Mouse (Mus musculus): ENCODE measurements around the gene Pcbp1.

Pcbp1 gene

DNA sequence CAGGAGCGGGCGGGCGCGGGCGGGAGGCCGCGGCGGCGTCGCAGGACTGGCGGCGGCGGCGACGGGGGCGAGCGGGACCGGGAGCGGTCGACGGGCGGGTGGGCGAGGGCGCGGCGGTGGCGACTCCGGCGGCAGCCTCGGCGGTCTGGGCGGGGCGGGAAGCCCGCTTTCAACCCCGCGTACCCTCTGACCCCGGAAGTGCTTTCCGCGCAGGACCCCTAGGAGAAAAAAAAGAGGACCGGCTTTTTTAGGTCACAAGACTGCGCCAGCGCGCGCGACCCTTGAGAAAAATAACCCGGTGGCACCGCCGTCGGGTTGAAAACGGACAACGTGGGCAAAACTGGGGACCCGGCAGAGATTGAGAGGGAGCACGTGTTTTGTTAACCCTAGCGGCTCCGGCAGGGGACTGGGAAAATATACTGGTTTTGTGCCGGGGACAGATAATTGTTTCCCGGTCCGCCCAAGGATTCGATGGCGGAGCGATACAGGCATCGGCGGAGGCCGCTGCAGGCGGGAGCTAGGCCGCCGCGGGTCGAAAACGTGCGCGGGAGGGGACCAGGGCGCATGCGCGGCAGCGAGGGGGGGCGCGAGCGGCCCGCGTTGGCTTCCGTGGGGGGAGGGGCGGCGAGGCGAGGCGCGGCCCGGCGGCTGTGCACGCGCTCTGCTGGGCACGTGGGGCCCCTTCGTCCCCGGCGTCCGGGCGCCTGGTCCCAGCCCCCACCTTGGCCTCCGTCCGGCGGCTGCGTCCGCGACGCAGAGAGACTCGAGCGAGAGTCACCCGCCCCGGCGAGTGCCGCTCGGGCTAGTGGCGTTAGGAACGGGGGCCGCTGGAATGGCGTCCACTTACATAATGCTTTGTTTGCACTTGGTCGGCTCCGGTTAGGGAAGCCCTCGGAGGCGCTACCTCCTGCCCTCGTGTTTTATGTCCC lies at the start of gene Pcbp1:
Pcbp1 (minus strand) TSS at position 290 of the 929 bp plus-strand sequence.
- DNase-seq (ENCODE audit: low spot score in 2 of 2) = peak; percentile 92 to 93

DNA sequence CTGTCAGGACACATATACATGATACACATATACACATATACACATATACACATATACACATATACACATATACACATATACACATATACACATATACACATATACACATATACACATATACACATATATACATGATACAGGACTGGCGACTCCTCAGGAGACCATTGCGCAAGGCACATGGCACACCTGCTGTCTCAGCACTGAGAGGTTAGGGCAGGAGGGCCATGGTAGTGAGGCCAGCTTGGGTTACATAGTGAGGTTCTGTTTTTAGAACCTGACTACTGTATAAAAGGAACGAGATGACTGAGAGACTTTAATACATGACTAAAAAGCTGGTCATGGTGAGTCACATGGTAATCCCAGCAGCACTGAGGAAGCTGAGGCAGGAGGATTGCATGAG lies 48.4 kb upstream of the Pcbp1 start:
- DNase-seq (ENCODE audit: low spot score in 2 of 2) = no peak

DNA sequence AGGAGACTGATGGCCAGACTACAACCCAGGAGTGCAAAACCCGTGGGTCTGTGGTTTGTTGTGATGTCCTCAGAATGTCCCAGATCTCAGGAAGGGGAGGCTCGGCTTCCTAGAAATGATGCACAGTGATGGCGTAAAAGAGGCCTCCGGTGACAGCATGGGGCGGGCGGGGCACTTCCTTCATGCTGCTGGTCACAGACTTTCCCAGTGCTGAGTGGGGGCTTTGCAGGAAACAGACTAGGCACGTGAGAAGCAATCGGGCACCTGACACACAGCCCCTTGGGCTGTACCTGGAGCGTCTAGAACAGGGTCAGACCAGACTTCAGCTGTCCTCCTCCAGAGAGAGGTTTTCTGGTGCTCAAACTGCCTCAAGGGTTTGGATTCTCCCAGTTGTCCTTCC lies 44.7 kb upstream of the Pcbp1 start:
- DNase-seq (ENCODE audit: low spot score in 2 of 2) = peak; percentile 35 to 47

DNA sequence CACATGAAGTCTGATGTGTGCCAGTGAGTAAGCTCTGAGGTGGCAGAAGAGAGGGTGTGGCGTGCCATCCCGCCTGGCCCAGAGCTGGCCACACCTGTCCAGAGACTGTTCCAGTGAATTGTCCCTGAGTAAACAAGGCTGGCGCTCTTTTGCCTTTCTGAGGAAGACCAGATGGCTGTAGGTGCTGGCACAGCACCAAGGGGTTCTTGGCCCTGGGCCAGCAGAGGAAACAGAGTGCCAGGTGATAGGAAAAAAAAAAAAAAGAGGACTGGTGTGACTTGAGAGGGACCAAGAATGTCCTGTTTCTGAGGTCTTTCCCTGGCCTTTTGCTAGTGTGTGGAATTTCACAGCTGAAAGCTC lies 43.3 kb upstream of the Pcbp1 start:
- no peak for DNase-seq (ENCODE audit: low spot score in 2 of 2)

DNA sequence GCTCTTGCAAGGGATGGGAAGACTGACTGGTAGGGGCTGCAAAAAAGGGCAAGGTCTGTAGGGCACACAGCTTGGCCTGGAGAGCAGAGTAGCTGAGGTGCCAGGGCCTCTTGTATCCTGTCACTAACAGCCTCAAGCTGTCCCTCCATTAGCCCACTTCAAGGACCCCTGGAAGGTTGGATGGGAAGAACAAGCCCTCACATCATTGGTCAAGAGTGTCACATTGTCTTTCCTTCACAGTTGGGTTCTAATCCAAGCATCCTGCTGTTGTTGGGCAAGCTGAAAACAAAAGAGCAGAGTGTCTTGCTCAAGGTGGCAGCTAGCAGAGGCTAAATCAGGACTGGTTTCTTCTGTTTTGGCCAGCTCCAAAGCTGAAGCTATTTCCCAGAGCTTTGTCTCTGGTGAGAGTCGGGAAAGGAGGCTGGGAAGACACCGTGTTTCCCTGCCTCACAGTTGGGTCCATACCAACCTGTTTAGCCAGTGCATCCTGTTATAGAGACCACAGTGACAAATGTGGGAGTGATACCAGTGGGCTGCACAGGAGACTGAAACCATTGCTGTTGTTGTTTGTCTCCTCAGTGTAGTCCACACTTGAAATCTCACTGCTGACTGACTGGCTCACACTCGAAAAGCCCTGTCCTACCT lies 42.8 kb upstream of the Pcbp1 start:
- DNase-seq (ENCODE audit: low spot score in 2 of 2) = no peak

DNA sequence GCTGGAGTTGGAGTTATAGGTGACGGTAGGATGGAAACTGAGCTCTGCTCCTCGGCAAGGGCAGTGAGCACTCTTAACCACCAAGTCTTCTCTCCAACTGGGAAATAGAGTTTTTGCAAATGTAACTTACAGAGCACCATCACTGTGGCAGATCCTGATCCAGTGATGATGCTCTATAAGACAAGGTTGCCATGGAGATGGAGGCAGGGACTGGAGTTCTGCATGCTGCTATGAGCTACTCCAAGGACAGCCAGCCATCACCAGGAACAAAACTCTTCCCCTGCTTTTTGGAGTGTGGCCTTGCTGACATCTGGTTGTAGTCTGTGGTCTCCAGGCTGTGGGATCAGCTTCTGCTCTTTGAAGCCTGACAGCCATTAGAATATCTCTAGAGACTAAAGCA lies 39.7 kb upstream of the Pcbp1 start:
- no peak for DNase-seq (ENCODE audit: low spot score in 2 of 2)

DNA sequence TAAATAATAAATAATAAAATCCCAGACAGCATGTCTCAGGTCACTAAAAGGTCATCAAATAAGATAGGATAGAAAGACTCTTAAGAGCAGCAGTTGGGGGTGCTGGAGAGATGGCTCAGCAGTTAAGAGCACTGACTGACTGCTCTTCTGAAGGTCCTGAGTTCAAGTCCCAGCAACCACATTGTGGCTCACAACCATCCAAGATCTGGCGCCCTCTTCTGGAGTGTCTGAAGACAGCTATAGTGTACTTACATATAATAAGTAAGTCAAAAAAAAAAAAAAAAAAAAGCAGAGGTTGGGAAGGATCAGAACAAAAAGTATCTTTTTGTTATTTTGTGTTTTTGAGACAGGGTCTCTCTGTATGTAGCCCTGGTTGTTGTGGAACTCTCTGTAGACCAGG lies 31.1 kb upstream of the Pcbp1 start:
- peak in 1 of 2 experiments; percentile 19 for DNase-seq (ENCODE audit: low spot score in 2 of 2)

DNA sequence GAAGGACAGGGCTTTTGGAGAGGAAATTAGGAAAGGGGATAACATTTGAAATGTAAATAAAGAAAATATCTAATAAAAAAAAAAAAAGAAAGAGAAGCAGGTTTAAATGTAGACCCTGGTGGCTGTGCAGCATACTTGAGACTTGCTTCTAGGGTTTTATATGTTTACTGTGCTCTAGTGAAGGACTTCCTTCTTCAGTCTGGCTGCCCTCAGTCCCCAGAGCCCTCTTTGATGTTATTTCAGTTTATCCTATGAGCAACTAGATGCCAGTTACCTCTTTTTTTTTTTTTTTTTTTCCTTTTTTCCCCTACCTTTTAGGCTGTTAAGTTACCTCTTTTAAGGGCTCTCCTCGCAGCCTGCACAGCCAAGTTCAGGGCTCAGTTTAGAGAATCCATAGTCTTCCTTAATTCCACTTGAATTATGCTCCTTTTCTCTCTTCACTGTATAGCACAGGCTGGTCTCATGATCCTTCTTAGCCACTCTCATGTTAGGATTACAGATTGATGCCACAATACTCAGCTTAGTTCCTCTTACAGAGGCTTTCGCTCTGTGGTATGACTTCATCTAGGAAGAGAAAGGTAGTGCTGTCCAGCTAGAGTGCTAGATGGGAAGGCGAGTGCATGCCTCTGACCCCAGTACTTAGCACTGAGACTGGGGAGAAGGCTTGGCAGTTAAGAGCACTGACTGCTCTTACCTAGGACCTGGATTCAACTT lies 30.4 kb upstream of the Pcbp1 start:
- no peak for DNase-seq (ENCODE audit: low spot score in 2 of 2)

DNA sequence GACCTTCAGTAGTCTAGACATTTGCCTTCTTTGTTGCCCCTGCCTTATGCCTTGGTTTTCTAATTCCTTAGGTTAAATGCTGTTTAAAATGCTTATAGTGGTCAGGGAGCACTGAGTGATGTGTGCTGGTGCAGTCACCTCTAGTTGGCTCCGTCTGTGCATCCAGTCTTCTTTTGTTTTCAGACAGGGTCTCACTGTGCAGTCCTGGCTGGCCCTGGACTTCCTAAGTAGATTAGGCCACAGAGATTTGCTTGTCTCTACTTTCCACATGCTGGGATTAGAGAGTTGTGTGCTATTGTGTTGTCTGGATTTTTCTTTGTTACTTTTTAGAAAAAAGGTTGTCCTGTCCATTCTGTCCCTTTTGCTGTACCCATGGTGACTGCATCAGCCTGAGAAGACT lies 24.5 kb upstream of the Pcbp1 start:
- no peak for DNase-seq (ENCODE audit: low spot score in 2 of 2)

DNA sequence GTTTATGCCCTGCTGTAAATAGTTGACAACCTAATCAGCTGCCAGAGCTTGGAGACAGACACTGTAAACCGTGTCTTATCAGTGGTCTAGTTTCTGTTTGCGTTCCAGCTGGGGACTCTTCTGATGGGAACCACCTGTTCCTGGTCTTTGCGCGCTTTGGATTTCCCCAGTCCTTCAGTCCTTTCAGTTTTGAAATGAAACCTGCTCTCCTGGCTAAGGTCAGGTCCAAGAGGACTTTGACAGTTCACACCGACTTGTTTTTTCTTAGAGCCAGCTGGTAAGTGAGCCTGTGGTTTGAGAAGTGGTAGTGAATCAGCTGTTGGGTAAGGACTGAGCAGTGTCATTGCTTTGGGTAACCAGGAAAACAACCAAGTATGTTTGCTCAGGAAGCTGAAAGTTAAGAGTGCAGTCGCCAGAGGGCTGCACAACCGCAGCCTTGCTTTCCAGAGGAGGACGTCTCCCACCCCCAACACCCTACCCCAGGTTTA lies 21.8 kb upstream of the Pcbp1 start:
- peak; percentile 34 to 65 for DNase-seq (ENCODE audit: low spot score in 2 of 2)

DNA sequence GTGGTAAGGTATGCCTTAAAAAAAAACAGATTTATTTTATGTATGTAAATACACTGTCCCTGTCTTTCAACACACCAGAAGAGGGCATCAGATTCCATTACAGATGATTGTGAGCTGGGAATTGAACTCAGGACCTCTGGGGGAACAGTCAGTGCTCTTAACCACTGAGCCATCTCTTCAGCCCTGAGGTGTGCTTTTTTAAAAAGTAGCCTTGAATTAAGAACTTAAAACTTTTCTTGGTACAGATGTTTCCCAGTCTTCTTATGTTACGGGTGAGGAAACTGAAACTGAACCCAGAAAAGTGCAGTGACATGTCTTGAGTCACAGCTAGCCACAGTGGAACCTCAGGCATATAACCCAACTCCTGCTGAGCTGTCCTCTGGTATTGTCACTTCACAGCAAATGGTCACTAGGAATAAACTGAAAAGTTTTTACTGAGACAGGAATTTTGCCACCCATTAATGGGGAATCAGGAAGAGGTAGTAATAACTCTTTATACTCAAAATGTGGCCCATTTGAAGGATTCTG lies 21.2 kb upstream of the Pcbp1 start:
- DNase-seq (ENCODE audit: low spot score in 2 of 2) = no peak

DNA sequence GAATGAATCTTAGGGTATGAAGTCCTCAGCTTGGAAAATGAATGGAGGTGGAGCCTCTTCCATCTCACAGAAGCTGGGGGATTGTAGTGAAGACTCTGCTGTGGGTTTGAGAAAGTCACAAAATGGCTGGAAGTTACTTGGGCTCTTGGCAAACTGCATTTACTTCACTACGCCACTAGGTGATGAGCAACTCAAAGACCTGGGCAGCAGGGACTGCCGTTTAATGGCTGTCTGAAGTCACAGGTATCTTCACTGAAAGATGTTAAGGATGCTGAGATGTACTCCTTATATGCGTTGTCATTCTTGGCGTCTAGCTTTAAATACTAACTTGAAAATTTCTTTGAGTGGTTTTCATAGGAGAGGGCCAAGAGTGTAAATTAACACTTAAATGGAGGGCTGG lies 19.1 kb upstream of the Pcbp1 start:
- DNase-seq (ENCODE audit: low spot score in 2 of 2) = peak; percentile 42 to 49

DNA sequence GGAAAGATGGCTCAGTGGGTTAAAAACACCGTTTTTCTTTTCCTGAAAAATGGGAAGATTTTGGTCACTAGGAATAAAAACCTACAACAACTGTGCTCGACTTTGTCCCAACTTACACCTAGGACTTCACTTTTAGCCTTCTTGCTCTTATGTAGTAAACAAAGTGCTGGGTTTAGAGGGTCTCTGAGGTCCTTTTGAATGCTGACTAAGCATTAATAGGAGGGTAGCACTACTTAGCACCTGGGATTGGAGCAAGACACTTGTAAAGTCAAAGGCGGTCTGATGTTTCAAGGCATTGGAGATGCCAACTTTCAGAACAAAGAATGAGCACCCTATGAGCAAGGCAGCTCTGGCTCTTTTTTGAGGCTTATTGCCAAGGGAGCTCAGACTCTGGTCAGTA lies 17.7 kb upstream of the Pcbp1 start:
- no peak for DNase-seq (ENCODE audit: low spot score in 2 of 2)

DNA sequence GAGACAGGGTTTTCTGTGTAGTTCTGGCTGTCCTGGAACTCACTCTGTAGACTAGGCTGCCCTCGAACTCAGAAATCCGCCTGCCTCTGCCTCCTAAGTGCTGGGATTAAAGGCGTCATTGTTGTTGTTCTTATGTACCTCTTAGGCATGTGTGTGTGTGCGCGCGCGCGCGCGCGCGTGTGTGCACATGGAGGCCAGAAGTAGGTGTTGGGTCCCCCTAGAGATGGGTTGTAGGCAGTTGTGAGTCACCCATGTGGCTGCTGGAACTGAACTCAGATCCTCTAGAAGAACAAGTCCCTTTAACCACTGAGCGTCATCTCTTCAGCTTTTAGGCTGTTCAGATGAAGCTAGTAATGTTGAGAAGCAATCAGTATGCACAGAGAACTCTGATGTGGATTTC lies 16.9 kb upstream of the Pcbp1 start:
- no peak for DNase-seq (ENCODE audit: low spot score in 2 of 2)

DNA sequence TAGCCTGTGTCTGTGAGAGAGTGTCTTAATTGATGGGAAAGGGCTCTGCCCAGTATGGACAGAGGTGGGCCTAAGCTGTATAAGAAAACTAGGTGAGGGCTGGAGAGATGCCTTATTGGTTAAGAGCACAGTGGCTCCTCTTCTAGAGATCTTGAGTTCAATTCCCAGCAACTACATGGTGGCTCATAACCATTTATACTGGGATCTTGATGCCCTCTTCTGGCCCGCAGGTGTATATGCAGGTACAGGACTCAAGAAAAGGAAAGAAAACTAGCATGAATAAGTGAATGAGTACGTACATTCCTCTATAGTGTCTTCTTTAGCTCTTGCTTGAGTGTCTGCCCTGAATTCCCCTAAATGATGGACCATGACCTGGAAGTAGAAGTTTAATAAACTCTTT lies 15.5 kb upstream of the Pcbp1 start:
- DNase-seq (ENCODE audit: low spot score in 2 of 2) = no peak

DNA sequence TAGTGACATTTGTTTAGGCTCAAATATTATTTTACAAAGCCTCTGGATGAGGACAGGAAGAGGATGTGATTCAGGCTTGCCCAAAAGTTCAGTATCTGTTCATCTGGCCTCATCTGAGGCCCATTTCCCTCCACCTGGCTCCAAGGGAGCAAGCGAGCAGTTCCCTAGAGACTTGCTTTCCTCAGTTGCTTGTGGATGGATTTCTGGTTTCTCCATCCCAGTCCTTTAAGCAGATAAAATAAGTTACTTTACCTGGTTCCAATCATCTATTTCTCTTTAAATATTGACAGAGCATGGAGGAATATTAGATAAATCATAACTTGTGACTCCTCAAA lies 2.3 kb upstream of the Pcbp1 start:
- no peak for DNase-seq (ENCODE audit: low spot score in 2 of 2)

DNA sequence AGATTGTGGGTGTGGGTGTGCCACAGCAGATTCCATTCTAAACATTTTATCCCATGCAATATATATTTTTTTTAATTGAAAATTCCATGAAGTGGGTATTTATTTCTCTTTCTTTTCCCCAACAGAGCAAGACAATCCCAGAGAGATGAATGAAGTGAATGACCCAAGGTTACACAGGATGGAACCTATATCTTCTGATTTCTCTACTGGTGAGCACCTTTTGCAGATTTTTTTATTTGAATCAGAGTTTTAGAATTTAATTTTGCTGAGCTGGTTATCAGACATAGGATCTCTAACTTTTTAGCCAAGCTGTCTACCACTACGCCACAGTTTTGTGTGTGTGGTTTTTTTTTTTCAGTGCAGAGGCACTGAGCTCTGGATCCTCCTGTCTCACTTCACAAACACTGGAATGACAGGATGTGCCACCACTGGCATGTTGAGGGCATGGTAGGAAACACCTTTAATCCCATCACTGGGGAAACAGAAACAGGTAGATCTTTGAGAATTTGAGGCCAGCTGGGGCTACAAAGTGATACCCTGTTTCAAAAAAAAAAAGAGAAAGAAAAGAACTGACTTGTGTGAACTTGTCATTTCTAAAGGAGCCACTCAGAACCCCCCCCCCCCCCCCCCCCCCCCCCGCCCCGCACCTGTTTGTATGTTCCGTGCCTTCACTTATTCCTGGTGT lies 1.8 kb upstream of the Pcbp1 start:
- no peak for DNase-seq (ENCODE audit: low spot score in 2 of 2)

DNA sequence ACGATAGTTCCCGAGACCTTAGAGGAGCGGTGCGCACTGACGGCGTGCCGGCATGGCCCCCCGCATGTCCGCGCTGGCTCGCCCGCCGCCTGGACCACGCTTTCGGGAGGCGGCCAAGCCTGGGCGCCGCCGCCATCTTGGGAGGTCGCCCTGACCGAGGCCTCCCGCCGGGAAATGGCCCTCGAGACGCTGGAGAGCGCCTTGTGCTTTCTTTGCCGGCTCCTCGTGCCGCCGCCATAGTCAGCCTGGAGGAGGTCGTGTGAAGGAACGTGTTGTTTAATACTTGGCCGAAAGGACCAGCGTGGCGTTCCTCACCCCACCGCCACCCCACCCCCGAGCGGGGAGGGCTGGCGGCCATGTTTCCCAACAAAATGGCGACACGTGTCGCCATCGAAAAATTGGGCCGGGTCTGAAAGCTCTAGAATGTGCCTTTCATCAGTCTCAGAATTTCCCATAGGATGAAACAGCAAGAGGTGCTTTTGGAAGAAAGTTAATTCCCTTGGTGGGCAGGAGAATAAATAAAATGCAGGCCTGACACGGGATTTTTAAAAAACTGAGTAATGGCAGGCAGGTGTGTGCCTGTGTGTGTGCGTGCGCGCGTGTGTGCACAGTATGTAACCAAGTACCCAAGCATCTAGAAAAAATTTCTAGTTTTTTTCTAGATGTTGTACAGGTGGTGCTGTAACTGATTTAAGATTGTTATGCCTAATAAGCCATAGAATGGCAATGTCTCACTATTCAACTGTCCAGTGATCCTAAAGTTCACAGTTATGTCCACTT lies 1.0 kb upstream of the Pcbp1 start:
- DNase-seq (ENCODE audit: low spot score in 2 of 2) = peak; percentile 68 to 72

DNA sequence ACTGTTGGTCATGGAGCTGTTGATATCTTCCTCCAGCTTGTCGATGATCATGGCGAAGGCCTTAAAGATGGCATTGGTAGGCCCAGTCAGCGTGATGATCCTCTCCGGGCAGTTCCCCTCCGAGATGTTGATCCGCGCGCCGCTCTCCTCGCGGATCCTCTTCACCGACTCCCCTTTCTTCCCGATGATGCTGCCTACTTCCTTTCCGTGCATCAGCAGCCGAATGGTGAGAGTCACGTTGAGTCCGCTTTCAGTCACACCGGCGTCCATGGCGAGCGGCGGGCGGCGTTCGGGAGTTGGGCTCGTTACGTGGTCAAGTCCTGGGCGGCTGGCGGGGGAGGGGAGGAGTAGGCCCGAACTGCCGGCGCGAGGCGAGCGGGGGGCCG lies 482 bp downstream of the Pcbp1 start:
- DNase-seq (ENCODE audit: low spot score in 2 of 2) = peak in 1 of 2 experiments; percentile 71

DNA sequence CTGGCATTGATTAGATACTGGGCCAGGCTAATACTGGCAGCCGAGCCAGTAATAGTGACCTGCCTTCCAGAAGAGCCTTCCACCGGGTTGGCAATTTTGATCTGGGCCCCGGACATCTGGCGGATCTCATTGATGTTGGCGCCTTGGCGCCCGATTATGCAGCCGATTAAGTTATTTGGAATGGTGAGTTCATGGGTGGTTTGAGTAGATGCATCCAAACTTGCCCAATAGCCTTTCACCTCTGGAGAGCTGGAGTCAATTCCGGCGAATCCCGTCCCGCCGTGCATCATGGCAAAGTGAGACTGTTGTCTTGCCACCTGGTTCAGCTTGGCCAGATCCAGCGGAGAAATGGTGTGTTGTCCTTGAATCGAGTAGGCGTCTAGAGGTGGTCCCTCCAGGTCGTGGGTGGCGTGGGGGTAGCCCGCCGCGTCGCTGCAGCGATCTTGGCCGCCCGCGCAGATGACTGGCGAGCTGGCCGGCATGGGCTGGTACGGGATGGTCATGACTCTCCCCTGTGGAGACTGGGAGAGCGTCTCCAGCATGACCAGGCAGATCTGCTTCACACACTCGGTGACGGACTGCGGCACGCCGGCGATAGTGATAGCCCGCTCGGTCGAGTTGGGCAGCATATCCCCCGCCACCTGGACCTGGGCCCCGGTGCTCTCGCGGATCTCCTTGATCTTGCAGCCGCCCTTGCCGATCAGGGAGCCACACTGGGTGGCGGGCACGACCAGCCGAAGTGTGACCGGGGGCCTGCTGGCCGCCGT lies 1.1 kb downstream of the Pcbp1 start:
- DNase-seq (ENCODE audit: low spot score in 2 of 2) = peak; percentile 26 to 56
